Mouse (Mus musculus): ENCODE results near the gene Aspn.

- TF ChIP-seq CTCF (IDR thresholded peaks at IDR 0.05; ENCODE audit: control insufficient read depth, insufficient read depth, low read length) (no peak), POLR2A (IDR thresholded peaks at IDR 0.05; ENCODE audit: borderline replicate concordance, control insufficient read depth, low read depth, low read length) (no peak)
Observed at GRCm38 (mm10) chr13:49556203-49556602, 12.0 kb downstream of the Aspn start.
